Mouse (Mus musculus): ENCODE results near the gene Cldn5.

GRCm38 (mm10) chr16:18738303-18738702 lies 38.3 kb upstream of the Cldn5 start:
- no peak for TF ChIP-seq CTCF (IDR thresholded peaks at IDR 0.05; ENCODE audit: low read depth)
- TF ChIP-seq EP300 (IDR thresholded peaks at IDR 0.05; ENCODE audit: low read depth) = no peak

All from liver, embryonic 14.5 days (tissue).